Mouse (Mus musculus): ENCODE results near the gene Bcl6. TPM values are rescaled to one million over a fixed set of nuclear protein-coding genes. Genes with fewer than 3 reads are reported as not detected.

The Bcl6 gene
- total and polyA plus RNA-seq, 2 experiments from 2014 or later, result 0.25 to 2.8 TPM

DNA sequence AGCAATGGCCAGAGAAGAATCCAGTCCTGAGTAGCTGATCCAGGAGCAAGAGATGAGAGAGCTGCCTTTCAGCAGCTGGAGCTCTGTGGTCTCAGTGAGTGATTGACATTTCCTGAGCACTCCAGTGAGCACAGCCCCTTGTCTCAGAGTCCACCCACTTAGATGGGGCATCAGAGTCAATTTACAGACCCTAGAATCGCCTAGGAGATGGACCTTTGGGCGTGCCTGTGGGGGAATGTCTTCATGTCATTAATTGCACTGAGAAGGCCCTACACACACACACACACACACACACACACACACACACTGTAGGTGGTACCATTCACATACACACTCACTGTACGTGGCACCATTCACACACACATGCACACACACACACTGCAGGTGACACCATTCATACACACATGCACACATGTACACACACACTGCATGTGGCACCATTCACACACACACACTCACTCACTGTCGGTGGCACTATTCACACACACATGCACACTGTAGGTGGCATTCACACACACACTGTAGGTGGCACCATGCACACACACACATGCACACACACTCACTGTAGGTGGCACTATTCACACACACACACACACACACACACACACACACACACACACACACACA, 36.4 kb downstream of the Bcl6 start:
- Histone ChIP-seq H3K9ac (replicated peaks; ENCODE audit: low read depth, low read length) (no peak overlapping the region), H3K27me3 (ENCODE audit: control insufficient read depth, insufficient read depth, low read length) (no peaks in the 10 kb centered on the region), H3K36me3 (replicated peaks; ENCODE audit: control insufficient read depth, insufficient read depth, low read length) (no peaks in the 10 kb centered on the region), H3K4me2 (ENCODE audit: low read depth, low read length) (no peak overlapping the region), H3K9me3 (replicated peaks; ENCODE audit: control insufficient read depth, low read length) (no peaks in the 10 kb centered on the region), H3K4me1 (ENCODE audit: control insufficient read depth, insufficient read depth) (no peaks in the 10 kb centered on the region), H3K4me3 (ENCODE audit: low read depth, low read length) (no peak overlapping the region), H3K27ac (ENCODE audit: low read depth) (no peak overlapping the region)
- 71% methylated on average over 4 of the region's 4 CpGs for WGBS
- DNase-seq (ENCODE audit: low spot score) (no peak), ATAC-seq (ENCODE audit: insufficient read depth, low read depth) (no peak; the same call in 1 of the 2 replicates)
- TF ChIP-seq CTCF (IDR thresholded peaks at IDR 0.05; ENCODE audit: low read depth) (no peak), EP300 (IDR thresholded peaks at IDR 0.05; ENCODE audit: low read depth) (no peak)

DNA sequence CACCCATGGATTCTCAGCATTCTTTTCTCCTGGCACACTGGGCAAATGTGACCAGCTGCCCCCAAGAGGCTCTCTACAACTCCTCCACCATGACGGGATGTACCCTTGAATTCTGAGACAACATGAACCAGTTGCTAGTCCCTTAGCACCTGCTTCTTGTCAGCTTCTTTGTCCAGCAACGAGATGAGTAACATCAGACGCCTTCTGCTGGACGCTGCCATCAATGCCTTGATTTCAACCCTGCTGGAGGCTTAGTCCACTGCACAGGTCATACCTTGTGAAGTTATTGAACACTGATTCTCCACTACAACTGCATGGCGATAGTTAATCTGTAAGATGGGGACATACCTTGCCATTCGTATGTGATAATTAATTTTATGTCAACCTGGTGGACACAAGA, 41.0 kb downstream of the Bcl6 start:
- DNase-seq (ENCODE audit: low spot score) (no peak), ATAC-seq (ENCODE audit: insufficient read depth, low read depth) (no peak)
- Histone ChIP-seq H3K4me3 (ENCODE audit: low read depth, low read length) (no peak overlapping the region), H3K27me3 (ENCODE audit: control insufficient read depth, insufficient read depth, low read length) (no peaks in the 10 kb centered on the region), H3K4me2 (ENCODE audit: low read depth, low read length) (no peak overlapping the region), H3K9ac (replicated peaks; ENCODE audit: low read depth, low read length) (no peak overlapping the region), H3K4me1 (ENCODE audit: control insufficient read depth, insufficient read depth) (no peaks in the 10 kb centered on the region), H3K36me3 (replicated peaks; ENCODE audit: control insufficient read depth, insufficient read depth, low read length) (no peaks in the 10 kb centered on the region), H3K27ac (ENCODE audit: low read depth) (no peak overlapping the region), H3K9me3 (replicated peaks; ENCODE audit: control insufficient read depth, low read length) (no peaks in the 10 kb centered on the region)
- 84% methylated on average over 6 of the region's 6 CpGs for WGBS
- TF ChIP-seq CTCF (IDR thresholded peaks at IDR 0.05; ENCODE audit: low read depth) (no peak), EP300 (IDR thresholded peaks at IDR 0.05; ENCODE audit: low read depth) (no peak)

DNA sequence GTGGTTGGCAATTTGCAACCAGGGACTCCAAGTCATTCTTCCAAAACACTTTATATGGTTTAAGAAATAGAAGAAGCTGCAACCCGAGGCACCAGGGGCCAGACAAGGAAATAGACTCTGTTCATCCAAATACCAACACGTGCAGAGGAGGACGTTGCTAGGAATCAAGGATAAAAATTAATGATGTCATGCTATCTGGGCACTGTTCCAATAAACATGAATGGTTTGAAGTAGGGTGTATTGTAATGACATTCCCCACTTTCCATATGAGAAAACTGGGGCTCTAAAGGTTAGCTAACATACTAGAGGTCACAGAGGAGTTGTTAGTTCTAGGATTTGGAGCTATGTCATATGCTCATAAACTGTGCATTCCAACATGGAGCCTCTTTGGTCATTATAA, 43.9 kb downstream of the Bcl6 start:
- no peaks in the 10 kb centered on the region for H3K4me1 ChIP-seq (ENCODE audit: control insufficient read depth, insufficient read depth)
- no peak overlapping the region for H3K9ac ChIP-seq (replicated peaks; ENCODE audit: low read depth, low read length)
- no peak overlapping the region for H3K4me2 ChIP-seq (ENCODE audit: low read depth, low read length)
- no peak overlapping the region for H3K4me3 ChIP-seq (ENCODE audit: low read depth, low read length)
- WGBS, result 12% methylated on average over 3 of the region's 3 CpGs
- DNase-seq (ENCODE audit: low spot score) (no peak), ATAC-seq (ENCODE audit: insufficient read depth, low read depth) (no peak)
- H3K9me3 ChIP-seq (replicated peaks; ENCODE audit: control insufficient read depth, low read length), result no peaks in the 10 kb centered on the region
- no peaks in the 10 kb centered on the region for H3K27me3 ChIP-seq (ENCODE audit: control insufficient read depth, insufficient read depth, low read length)
- no peak overlapping the region for H3K27ac ChIP-seq (ENCODE audit: low read depth)
- H3K36me3 ChIP-seq (replicated peaks; ENCODE audit: control insufficient read depth, insufficient read depth, low read length), result no peaks in the 10 kb centered on the region
- TF ChIP-seq CTCF (IDR thresholded peaks at IDR 0.05; ENCODE audit: low read depth) (no peak), EP300 (IDR thresholded peaks at IDR 0.05; ENCODE audit: low read depth) (no peak)

DNA sequence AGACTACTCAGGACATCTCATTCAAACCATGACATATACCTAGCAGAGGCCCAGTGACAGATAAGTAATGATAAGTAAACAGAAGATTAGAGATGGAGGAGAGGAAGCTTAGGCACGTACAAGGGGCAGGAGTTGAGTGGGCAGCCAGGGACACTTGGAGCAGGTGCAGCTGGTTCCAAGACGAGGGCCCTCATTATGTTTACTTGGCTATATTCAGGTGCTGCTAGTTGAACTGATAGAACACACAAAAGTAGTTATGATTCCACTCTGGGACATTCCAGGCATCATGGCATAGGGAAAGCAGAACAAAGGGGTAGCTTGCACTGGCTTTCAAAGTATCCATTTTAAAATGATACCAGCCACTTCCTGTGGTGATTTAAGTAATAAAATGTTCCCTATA, 54.3 kb downstream of the Bcl6 start:
- WGBS, result 65% methylated on average over 2 of the region's 2 CpGs
- H3K36me3 ChIP-seq (replicated peaks; ENCODE audit: control insufficient read depth, insufficient read depth, low read length), result no peaks in the 10 kb centered on the region
- H3K4me2 ChIP-seq (ENCODE audit: low read depth, low read length), result no peak overlapping the region
- H3K9ac ChIP-seq (replicated peaks; ENCODE audit: low read depth, low read length), result no peak overlapping the region
- peaks cover 8% of the 10 kb centered on the region; the same call in 1 of the 2 replicates for H3K27me3 ChIP-seq (ENCODE audit: control insufficient read depth, insufficient read depth, low read length)
- H3K4me1 ChIP-seq (ENCODE audit: control insufficient read depth, insufficient read depth), result no peaks in the 10 kb centered on the region
- no peak for DNase-seq (ENCODE audit: low spot score)
- ATAC-seq (ENCODE audit: insufficient read depth, low read depth), result no peak
- H3K4me3 ChIP-seq (ENCODE audit: low read depth, low read length), result no peak overlapping the region
- no peak for TF ChIP-seq CTCF (IDR thresholded peaks at IDR 0.05; ENCODE audit: low read depth)
- no peak for TF ChIP-seq EP300 (IDR thresholded peaks at IDR 0.05; ENCODE audit: low read depth)
- no peaks in the 10 kb centered on the region for H3K9me3 ChIP-seq (replicated peaks; ENCODE audit: control insufficient read depth, low read length)
- H3K27ac ChIP-seq (ENCODE audit: low read depth), result no peak overlapping the region

DNA sequence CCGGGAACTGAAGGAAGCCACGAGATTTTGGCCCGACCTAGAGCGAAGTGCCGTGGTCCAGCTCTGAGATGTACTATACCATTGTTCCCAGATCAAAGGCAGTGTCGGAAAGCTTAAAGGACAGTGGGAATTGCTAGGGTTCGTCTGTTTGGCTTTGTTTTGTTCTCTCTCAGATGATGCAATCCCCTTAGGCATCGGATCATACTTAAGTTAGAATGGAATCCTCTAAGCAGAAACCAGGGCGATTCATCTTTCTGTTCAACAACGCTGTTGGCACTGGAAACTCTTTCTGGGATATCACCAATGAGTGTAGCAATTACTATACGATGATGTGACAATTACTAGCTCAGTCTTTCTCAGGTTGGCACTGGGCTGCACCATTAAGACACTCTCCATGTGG, 56.4 kb downstream of the Bcl6 start, which contains the start of gene Rtp2:
Gene Rtp2 (minus strand): TSS at position 101 of the 400 bp plus-strand sequence.
- Histone ChIP-seq H3K4me3 (ENCODE audit: low read depth, low read length) (peak within 1 kb of the TSS; percentile 10; the same call in 1 of the 2 replicates), H3K4me2 (ENCODE audit: low read depth, low read length) (peak within 1 kb of the TSS; percentile 46; the same call in 1 of the 2 replicates), H3K4me1 (ENCODE audit: control insufficient read depth, insufficient read depth) (no peaks in the 10 kb centered on the region), H3K36me3 (replicated peaks; ENCODE audit: control insufficient read depth, insufficient read depth, low read length) (no peaks in the 10 kb centered on the region), H3K27me3 (ENCODE audit: control insufficient read depth, insufficient read depth, low read length) (peaks cover 8% of the 10 kb centered on the region; the same call in 1 of the 2 replicates), H3K9ac (replicated peaks; ENCODE audit: low read depth, low read length) (no peak within 1 kb of the TSS), H3K27ac (ENCODE audit: low read depth) (no peak within 1 kb of the TSS), H3K9me3 (replicated peaks; ENCODE audit: control insufficient read depth, low read length) (no peaks in the 10 kb centered on the region)
- TF ChIP-seq EP300 (IDR thresholded peaks at IDR 0.05; ENCODE audit: low read depth), result no peak
- TF ChIP-seq CTCF (IDR thresholded peaks at IDR 0.05; ENCODE audit: low read depth), result no peak
- 88% methylated on average over 11 of the region's 11 CpGs for WGBS
- no peak for DNase-seq (ENCODE audit: low spot score)
- ATAC-seq (ENCODE audit: insufficient read depth, low read depth), result no peak

DNA sequence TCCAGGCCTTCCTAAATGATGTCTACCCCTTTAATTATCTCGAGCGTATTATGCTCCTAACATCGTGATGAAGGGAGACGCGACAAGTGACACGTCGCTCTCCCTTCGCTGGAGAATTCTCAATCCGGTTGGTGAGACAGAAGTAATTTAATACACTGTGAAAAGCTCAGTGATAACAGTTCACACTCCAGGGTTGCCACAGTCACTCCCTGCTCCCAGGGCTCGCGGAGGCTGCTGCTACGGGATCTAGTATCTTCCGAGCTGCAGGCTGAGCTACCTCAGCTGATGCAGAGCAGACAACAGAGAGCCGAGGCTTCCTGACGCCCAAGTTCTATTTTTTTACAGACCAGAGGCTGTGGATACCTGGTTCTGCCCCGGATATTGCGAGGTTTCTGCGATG, 57.4 kb downstream of the Bcl6 start:
- WGBS, result 30% methylated on average over 18 of the region's 18 CpGs
- Histone ChIP-seq H3K4me2 (ENCODE audit: low read depth, low read length) (peak overlapping the region; percentile 46; the same call in 1 of the 2 replicates), H3K27me3 (ENCODE audit: control insufficient read depth, insufficient read depth, low read length) (peaks cover 8% of the 10 kb centered on the region; the same call in 1 of the 2 replicates), H3K27ac (ENCODE audit: low read depth) (no peak overlapping the region), H3K9me3 (replicated peaks; ENCODE audit: control insufficient read depth, low read length) (no peaks in the 10 kb centered on the region), H3K36me3 (replicated peaks; ENCODE audit: control insufficient read depth, insufficient read depth, low read length) (no peaks in the 10 kb centered on the region), H3K9ac (replicated peaks; ENCODE audit: low read depth, low read length) (no peak overlapping the region), H3K4me3 (ENCODE audit: low read depth, low read length) (peak overlapping the region; percentile 10; the same call in 1 of the 2 replicates), H3K4me1 (ENCODE audit: control insufficient read depth, insufficient read depth) (no peaks in the 10 kb centered on the region)
- no peak for ATAC-seq (ENCODE audit: insufficient read depth, low read depth)
- no peak for DNase-seq (ENCODE audit: low spot score)
- TF ChIP-seq CTCF (IDR thresholded peaks at IDR 0.05; ENCODE audit: low read depth), result no peak
- no peak for TF ChIP-seq EP300 (IDR thresholded peaks at IDR 0.05; ENCODE audit: low read depth)
